Mouse (Mus musculus): ENCODE measurements around the gene Arl3. TPM values are rescaled to one million over a fixed set of nuclear protein-coding genes. Genes with fewer than 3 reads are reported as not detected.

The Arl3 gene
- polyA plus RNA-seq, 1 experiment = 81.9 TPM

- Histone ChIP-seq H3K27me3 (ENCODE audit: control insufficient read depth, insufficient read depth, insufficient read length) (no peaks in the 10 kb centered on the region), H3K36me3 (ENCODE audit: control insufficient read depth, insufficient read depth) (peaks cover 30% of the 10 kb centered on the region), H3K4me2 (ENCODE audit: low read depth) (peak overlapping the region; percentile 95), H3K79me2 (ENCODE audit: control insufficient read depth, insufficient read depth) (peaks cover 92% of the 10 kb centered on the region), H3ac (ENCODE audit: control insufficient read depth, insufficient read length) (no peak overlapping the region), H3K4me3 (peak overlapping the region; percentile 99)
- TF ChIP-seq REST (IDR thresholded peaks at IDR 0.05; ENCODE audit: insufficient read depth, insufficient read length) (no peak), TCF3 (IDR thresholded peaks at IDR 0.05; ENCODE audit: insufficient read length, low read depth) (no peak), E2F4 (IDR thresholded peaks at IDR 0.05; ENCODE audit: insufficient read depth) (no peak), CEBPB (IDR thresholded peaks at IDR 0.05; ENCODE audit: insufficient read depth, poor library complexity, severe bottlenecking) (no peak), MYOG (IDR thresholded peaks at IDR 0.05; ENCODE audit: control insufficient read depth in 1 of 3, insufficient read depth in 1 of 3, insufficient read length in 2 of 3, low read depth in 2 of 3) (no peak), POLR2AphosphoS2 (IDR thresholded peaks at IDR 0.05; ENCODE audit: insufficient read length, low read depth) (no peak), MAX (IDR thresholded peaks at IDR 0.05; ENCODE audit: low read depth) (no peak)
Measured at GRCm38 (mm10) chr19:46507181-46507581, 65.8 kb downstream of the Arl3 start.

GRCm38 (mm10) chr19:46506372-46506717 is 66.7 kb downstream of the Arl3 start:
- H3K36me3 ChIP-seq (ENCODE audit: control insufficient read depth, insufficient read depth) = peaks cover 21% of the 10 kb centered on the region
- peaks cover 84% of the 10 kb centered on the region for H3K79me2 ChIP-seq (ENCODE audit: control insufficient read depth, insufficient read depth)
- peak overlapping the region; percentile 99 for H3K4me3 ChIP-seq
- no peak overlapping the region for H3ac ChIP-seq (ENCODE audit: control insufficient read depth, insufficient read length)
- H3K27me3 ChIP-seq (ENCODE audit: control insufficient read depth, insufficient read depth, insufficient read length) = no peaks in the 10 kb centered on the region
- peak overlapping the region; percentile 95 for H3K4me2 ChIP-seq (ENCODE audit: low read depth)
- TF ChIP-seq MAX (IDR thresholded peaks at IDR 0.05; ENCODE audit: low read depth) = no peak
- TF ChIP-seq MYOD1 (IDR thresholded peaks at IDR 0.05; ENCODE audit: control insufficient read depth in 1 of 3, insufficient read length in 2 of 3, low read depth in 2 of 3) = no peak
- no peak for TF ChIP-seq MYOG (IDR thresholded peaks at IDR 0.05; ENCODE audit: control insufficient read depth in 1 of 3, insufficient read depth in 1 of 3, insufficient read length in 2 of 3, low read depth in 2 of 3)

- Histone ChIP-seq H3K27me3 (ENCODE audit: control insufficient read depth, insufficient read depth, insufficient read length) (no peaks in the 10 kb centered on the region), H3K79me2 (ENCODE audit: control insufficient read depth, insufficient read depth) (peaks cover 78% of the 10 kb centered on the region), H3K4me3 (peak overlapping the region; percentile 99), H3K4me2 (ENCODE audit: low read depth) (peak overlapping the region; percentile 95), H3ac (ENCODE audit: control insufficient read depth, insufficient read length) (peak overlapping the region; percentile 2), H3K36me3 (ENCODE audit: control insufficient read depth, insufficient read depth) (peaks cover 19% of the 10 kb centered on the region)
- TF ChIP-seq POLR2AphosphoS2 (IDR thresholded peaks at IDR 0.05; ENCODE audit: insufficient read length, low read depth) (peak; percentile 12), MYOD1 (IDR thresholded peaks at IDR 0.05; ENCODE audit: control insufficient read depth in 1 of 3, insufficient read length in 2 of 3, low read depth in 2 of 3) (no peak)
Measured at GRCm38 (mm10) chr19:46505646-46506371, 67.2 kb downstream of the Arl3 start.

GRCm38 (mm10) chr19:46504822-46505417 is 68.1 kb downstream of the Arl3 start:
- H3K27me3 ChIP-seq (ENCODE audit: control insufficient read depth, insufficient read depth, insufficient read length) = no peaks in the 10 kb centered on the region
- H3K4me2 ChIP-seq (ENCODE audit: low read depth) = peak overlapping the region; percentile 95
- no peak for TF ChIP-seq MAX (IDR thresholded peaks at IDR 0.05; ENCODE audit: low read depth)
- TF ChIP-seq TCF3 (IDR thresholded peaks at IDR 0.05; ENCODE audit: insufficient read length, low read depth) = no peak
- no peak for TF ChIP-seq TCF12 (IDR thresholded peaks at IDR 0.05; ENCODE audit: insufficient read depth, poor library complexity, severe bottlenecking)
- TF ChIP-seq SRF (IDR thresholded peaks at IDR 0.05; ENCODE audit: control insufficient read depth, insufficient read length, low read depth) = no peak
- no peak for TF ChIP-seq E2F4 (IDR thresholded peaks at IDR 0.05; ENCODE audit: insufficient read depth)
- TF ChIP-seq MYOG (IDR thresholded peaks at IDR 0.05; ENCODE audit: control insufficient read depth in 1 of 3, insufficient read depth in 1 of 3, insufficient read length in 2 of 3, low read depth in 2 of 3) = no peak
- TF ChIP-seq USF1 (IDR thresholded peaks at IDR 0.05; ENCODE audit: low read depth) = no peak
- TF ChIP-seq POLR2A (IDR thresholded peaks at IDR 0.05; ENCODE audit: insufficient read length, low read depth) = peak; percentile 52
- TF ChIP-seq MYOD1 (IDR thresholded peaks at IDR 0.05; ENCODE audit: control insufficient read depth in 1 of 3, insufficient read length in 2 of 3, low read depth in 2 of 3) = no peak
- no peak for TF ChIP-seq CEBPB (IDR thresholded peaks at IDR 0.05; ENCODE audit: insufficient read depth, poor library complexity, severe bottlenecking)
- TF ChIP-seq POLR2AphosphoS2 (IDR thresholded peaks at IDR 0.05; ENCODE audit: insufficient read length, low read depth) = peak; percentile 56
- TF ChIP-seq REST (IDR thresholded peaks at IDR 0.05; ENCODE audit: insufficient read depth, insufficient read length) = peak; percentile 13
- peaks cover 70% of the 10 kb centered on the region for H3K79me2 ChIP-seq (ENCODE audit: control insufficient read depth, insufficient read depth)
- H3K36me3 ChIP-seq (ENCODE audit: control insufficient read depth, insufficient read depth) = peaks cover 19% of the 10 kb centered on the region
- H3K4me3 ChIP-seq = peak overlapping the region; percentile 99
- H3ac ChIP-seq (ENCODE audit: control insufficient read depth, insufficient read length) = peak overlapping the region; percentile 2

GRCm38 (mm10) chr19:46504085-46504552 is 68.9 kb downstream of the Arl3 start:
- peak overlapping the region; percentile 95 for H3K4me2 ChIP-seq (ENCODE audit: low read depth)
- peaks cover 62% of the 10 kb centered on the region for H3K79me2 ChIP-seq (ENCODE audit: control insufficient read depth, insufficient read depth)
- H3K27me3 ChIP-seq (ENCODE audit: control insufficient read depth, insufficient read depth, insufficient read length) = no peaks in the 10 kb centered on the region
- H3ac ChIP-seq (ENCODE audit: control insufficient read depth, insufficient read length) = peak overlapping the region; percentile 85
- peak overlapping the region; percentile 99 for H3K4me3 ChIP-seq
- TF ChIP-seq POLR2AphosphoS2 (IDR thresholded peaks at IDR 0.05; ENCODE audit: insufficient read length, low read depth) (peak; percentile 40), CEBPB (IDR thresholded peaks at IDR 0.05; ENCODE audit: insufficient read depth, poor library complexity, severe bottlenecking) (0 out of 2 replicates have a peak, but pooled peaks have one; percentile 8), POLR2A (IDR thresholded peaks at IDR 0.05; ENCODE audit: insufficient read length, low read depth) (no peak), TCF12 (IDR thresholded peaks at IDR 0.05; ENCODE audit: insufficient read depth, poor library complexity, severe bottlenecking) (peak; percentile 13), TCF3 (IDR thresholded peaks at IDR 0.05; ENCODE audit: insufficient read length, low read depth) (no peak)
- H3K36me3 ChIP-seq (ENCODE audit: control insufficient read depth, insufficient read depth) = peaks cover 19% of the 10 kb centered on the region

Data from myocyte (in vitro differentiated cells).